Mouse (Mus musculus): Measurements from ENCODE around the gene Hist2h2aa2.

- TF ChIP-seq POLR2A (IDR thresholded peaks at IDR 0.05; ENCODE audit: insufficient read depth, low read depth, low read length) (no peak), CTCF (IDR thresholded peaks at IDR 0.05; ENCODE audit: insufficient read depth, low read depth, low read length) (no peak)
Observed at GRCm38 (mm10) chr3:96251787-96252186, 11.7 kb upstream of the Hist2h2aa2 start.
